Mouse (Mus musculus) kidney, adult 2 months (tissue): ENCODE data around the gene Il27ra. TPM values are rescaled to one million over a fixed set of nuclear protein-coding genes. Genes with fewer than 3 reads are reported as not detected.

Source experiments
- DNase-seq: peaks from one replicate; pipeline ENCODE4 v3.0.0; 2021
- H3K27ac ChIP-seq: fragments of 200-500 bp; 2 replicates; pipeline ENCODE4 v1.5.1; 2012; ENCODE audit warnings: low read depth, low read length, control low read depth, inconsistent platforms; ENCODE audit not compliant: insufficient read depth
- H3K27me3 ChIP-seq: fragments of 200-500 bp; replicated peaks from 2 replicates; pipeline ENCODE4 v1.6.1; 2012; ENCODE audit warnings: mild to moderate bottlenecking, moderate library complexity, low read length, inconsistent platforms; ENCODE audit not compliant: control insufficient read depth, insufficient read depth
- H3K36me3 ChIP-seq: fragments of 200-500 bp; 2 replicates; pipeline ENCODE4 v1.6.1; 2012; ENCODE audit warnings: mild to moderate bottlenecking, moderate library complexity, low read length, inconsistent platforms; ENCODE audit not compliant: control insufficient read depth, insufficient read depth
- H3K4me1 ChIP-seq: fragments of 200-500 bp; 2 replicates; pipeline ENCODE4 v1.6.1; 2011; ENCODE audit warnings: low read length; ENCODE audit not compliant: control insufficient read depth, insufficient read depth
- H3K4me3 ChIP-seq: fragments of 200-500 bp; 2 replicates; pipeline ENCODE4 v1.5.1; 2011; ENCODE audit warnings: mild to moderate bottlenecking, low read depth, low read length, control low read depth; ENCODE audit not compliant: insufficient read depth
- CTCF ChIP-seq: fragments of 200-500 bp; conservative IDR thresholded peaks from 2 replicates; pipeline ENCODE4 v1.5.1; 2011; ENCODE audit warnings: low read depth, mild to moderate bottlenecking, control low read depth, low read length, moderate library complexity, mixed read lengths; ENCODE audit not compliant: insufficient read depth, insufficient read length
- POLR2A ChIP-seq: fragments of 200-500 bp; IDR thresholded peaks from one replicate; pipeline ENCODE4 v1.6.1; 2011; ENCODE audit warnings: low read depth, low read length, control low read depth
- WGBS: fragments of 180-500 bp; shearing (Covaris S2); methylation state at CpG from one replicate; pipeline ENCODE4 v1.1.7; 2018; 5-methylcytosine and 5-hydroxymethylcytosine counted together
- polyA plus RNA-seq: library from polyadenylated mRNA; depleted of rRNA; stranded (reverse); fragments of >200 nt; gene quantifications from 2 replicates; pipeline ENCODE4 v1.2.3, GENCODE M21; 2012; rRNA removed

The Il27ra gene
- polyA plus RNA-seq = 1.9 and 5.6 TPM in 2 replicates

GRCm38 (mm10) chr8:84042066-84042947 is at the start of gene Il27ra:
Il27ra (minus strand) TSS chr8:84042589.
- H3K27ac ChIP-seq = no peak within 1 kb of the TSS
- peak; percentile 79 for DNase-seq
- H3K4me1 ChIP-seq = no peaks in the 10 kb centered on the region
- TF ChIP-seq CTCF (peak; percentile 79), POLR2A (no peak)
- no peaks in the 10 kb centered on the region for H3K36me3 ChIP-seq
- no peaks in the 10 kb centered on the region for H3K27me3 ChIP-seq
- peak within 1 kb of the TSS; percentile 52 for H3K4me3 ChIP-seq
- WGBS = 5% methylated on average over 40 of the region's 40 CpGs

- Histone ChIP-seq H3K4me3 (no peak overlapping the region), H3K27ac (no peak overlapping the region), H3K27me3 (no peaks in the 10 kb centered on the region), H3K4me1 (peaks cover 3% of the 10 kb centered on the region; the same call in 1 of the 2 replicates), H3K36me3 (no peaks in the 10 kb centered on the region)
- WGBS = 90% methylated on average over 8 of the region's 8 CpGs
- TF ChIP-seq CTCF (no peak), POLR2A (no peak)
- no peak for DNase-seq
These were observed 48.2 kb upstream of the Il27ra start for GRCm38 (mm10) chr8:84090585-84090984.

GRCm38 (mm10) chr8:84089277-84089676 is 46.9 kb upstream of the Il27ra start:
- H3K36me3 ChIP-seq = no peaks in the 10 kb centered on the region
- 78% methylated on average over 9 of the region's 9 CpGs for WGBS

GRCm38 (mm10) chr8:84087821-84088220 is 45.4 kb upstream of the Il27ra start:
- Histone ChIP-seq H3K27me3 (no peaks in the 10 kb centered on the region), H3K36me3 (no peaks in the 10 kb centered on the region), H3K4me3 (no peak overlapping the region), H3K4me1 (peaks cover 3% of the 10 kb centered on the region; the same call in 1 of the 2 replicates), H3K27ac (no peak overlapping the region)
- 88% methylated on average over 14 of the region's 14 CpGs for WGBS
- TF ChIP-seq CTCF (no peak), POLR2A (no peak)
- DNase-seq = no peak

More at GRCm38 (mm10) chr8:84089277-84089676, 46.9 kb upstream of the Il27ra start:
- Histone ChIP-seq H3K27me3 (no peaks in the 10 kb centered on the region), H3K27ac (no peak overlapping the region), H3K4me3 (no peak overlapping the region), H3K4me1 (peaks cover 3% of the 10 kb centered on the region; the same call in 1 of the 2 replicates)
- no peak for TF ChIP-seq CTCF
- TF ChIP-seq POLR2A = no peak
- no peak for DNase-seq

GRCm38 (mm10) chr8:84087156-84087555 is 44.8 kb upstream of the Il27ra start:
- no peak for TF ChIP-seq POLR2A
- no peak for TF ChIP-seq CTCF
- H3K4me3 ChIP-seq = no peak overlapping the region
- H3K4me1 ChIP-seq = peaks cover 3% of the 10 kb centered on the region; the same call in 1 of the 2 replicates
- no peaks in the 10 kb centered on the region for H3K27me3 ChIP-seq
- DNase-seq = peak; percentile 69
- WGBS = 56% methylated on average over 7 of the region's 7 CpGs
- H3K36me3 ChIP-seq = no peaks in the 10 kb centered on the region
- H3K27ac ChIP-seq = peak overlapping the region; percentile 5; the same call in 1 of the 2 replicates

- 69% methylated on average over 42 of the region's 42 CpGs for WGBS
- peak; percentile 62 for DNase-seq
- peak overlapping the region; percentile 48 for H3K4me3 ChIP-seq
- TF ChIP-seq POLR2A (no peak), CTCF (no peak)
- H3K27ac ChIP-seq = peak overlapping the region; percentile 40; the same call in 1 of the 2 replicates
- peaks cover 3% of the 10 kb centered on the region; the same call in 1 of the 2 replicates for H3K4me1 ChIP-seq
- H3K36me3 ChIP-seq = no peaks in the 10 kb centered on the region
- no peaks in the 10 kb centered on the region for H3K27me3 ChIP-seq
These were observed 42.1 kb upstream of the Il27ra start for GRCm38 (mm10) chr8:84084341-84085115.
